Mouse (Mus musculus): ENCODE measurements at regions not wholly inside any gene's neighbourhood (a gene's known extent, or its start where the extent isn't known, plus 50 kb on each side); places are given as distances from the start of the nearest gene placed in this dataset.

DNA sequence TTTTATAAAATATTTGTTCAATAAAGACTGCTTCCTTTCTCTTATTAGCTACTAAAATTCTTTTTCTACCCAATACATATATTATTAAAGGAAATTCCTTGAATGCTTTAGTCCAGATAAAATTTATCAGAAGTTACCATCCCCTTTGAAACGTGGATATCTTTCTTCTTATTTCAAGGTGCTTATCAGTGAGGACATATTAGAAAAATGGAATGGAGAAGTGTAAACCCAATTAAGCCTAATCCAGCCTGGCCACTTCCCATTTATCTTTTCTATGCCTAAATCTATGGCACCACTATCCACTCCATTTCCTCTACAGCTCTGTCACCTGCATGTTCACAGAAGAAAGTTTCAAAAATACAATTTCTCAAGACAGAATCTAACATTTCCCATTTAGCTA lies 568.5 kb upstream of the Vstm2a start (continued):
- no peak for TF ChIP-seq POLR2AphosphoS2 (IDR thresholded peaks at IDR 0.05; ENCODE audit: low read length)
- TF ChIP-seq MAZ (IDR thresholded peaks at IDR 0.05; ENCODE audit: low read depth, low read length), result no peak
- TF ChIP-seq KAT2A (conservative IDR thresholded peaks at IDR 0.05; ENCODE audit: low read depth, low read length), result peak; percentile 39
- TF ChIP-seq MAFK (IDR thresholded peaks at IDR 0.05; ENCODE audit: borderline replicate concordance, low read depth, low read length), result peak; percentile 75; the same call in 1 of the 2 replicates
- peak; percentile 100 for TF ChIP-seq GATA1 (IDR thresholded peaks at IDR 0.05; ENCODE audit: low read depth, low read length)
- no peak for TF ChIP-seq UBTF (IDR thresholded peaks at IDR 0.05; ENCODE audit: borderline replicate concordance, insufficient read depth, low read depth, low read length)
- TF ChIP-seq TCF12 (IDR thresholded peaks at IDR 0.05; ENCODE audit: low read depth, low read length), result peak; percentile 100
- no peak for TF ChIP-seq TBP (IDR thresholded peaks at IDR 0.05; ENCODE audit: low read depth, low read length)
- peak; percentile 3; the same call in 1 of the 2 replicates for TF ChIP-seq SMC3 (IDR thresholded peaks at IDR 0.05; ENCODE audit: low read depth, low read length)
- no peak; the same call in 1 of the 2 replicates for TF ChIP-seq ZC3H11A (IDR thresholded peaks at IDR 0.05; ENCODE audit: low read depth, low read length)

DNA sequence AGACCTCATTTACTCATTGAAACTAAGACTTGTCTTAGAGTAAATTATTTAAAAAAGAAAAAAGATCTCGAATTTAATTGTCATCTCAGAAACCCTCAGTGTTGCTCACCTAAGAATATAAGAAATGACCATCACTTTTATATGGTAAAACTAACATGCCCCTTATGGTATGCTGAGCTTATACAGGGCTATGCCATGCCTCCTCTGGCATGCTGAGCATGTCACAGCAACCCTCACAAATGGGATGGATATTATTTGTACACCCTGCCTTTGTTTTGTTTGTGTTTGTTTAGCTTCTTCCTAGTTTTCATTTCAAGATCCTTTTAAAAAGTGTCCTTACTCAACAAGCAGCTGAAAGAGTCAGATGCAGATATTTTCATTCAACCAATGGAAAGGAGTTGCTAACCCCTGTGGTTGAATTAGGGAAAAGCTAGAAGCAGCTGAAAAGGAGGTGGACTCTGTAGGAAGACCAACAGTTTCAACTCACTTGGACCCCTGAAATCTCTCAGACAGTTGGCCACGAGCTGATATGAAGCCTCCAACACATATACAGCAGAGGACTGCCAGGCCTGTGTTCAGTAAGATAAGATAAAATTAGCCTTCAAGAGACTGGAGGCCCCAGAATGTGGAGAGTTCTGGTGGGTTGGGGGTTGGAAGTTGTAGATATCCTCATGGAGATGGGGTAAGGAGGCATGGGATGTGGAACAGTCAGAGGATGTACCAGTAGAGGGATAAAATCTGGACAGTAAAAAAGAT lies 559.3 kb upstream of the Vstm2a start:
- peak overlapping the region in 1 of 2 experiments; percentile 27; a peak in 3 of 4 replicates for H3K4me3 ChIP-seq (ENCODE audit: control insufficient read depth in 1 of 2, insufficient read depth in 1 of 2, low read depth in 2 of 2, low read length in 2 of 2)
- H3K27me3 ChIP-seq (ENCODE audit: control insufficient read depth in 1 of 2, insufficient read depth in 2 of 2, low read length in 2 of 2), result no peaks in the 10 kb centered on the region
- H3K4me1 ChIP-seq (ENCODE audit: control insufficient read depth in 1 of 2, insufficient read depth in 2 of 2, low read length in 2 of 2), result peaks cover 7 to 22% of the 10 kb centered on the region in 2 experiments
- peak; percentile 78 for DNase-seq (ENCODE audit: low read depth, low spot score)
- no peaks in the 10 kb centered on the region for H3K79me2 ChIP-seq (ENCODE audit: control insufficient read depth, insufficient read depth, low read length, poor library complexity)
- H3K36me3 ChIP-seq (ENCODE audit: control insufficient read depth in 1 of 2, insufficient read depth in 2 of 2, low read length in 2 of 2), result peaks cover 0 to 19% of the 10 kb centered on the region in 2 experiments; a peak in 2 of 4 replicates
- 0 out of 2 replicates have a peak, but pooled peaks have one; percentile 8 for TF ChIP-seq MAX (IDR thresholded peaks at IDR 0.05; ENCODE audit: low read length)
- peak; percentile 91 for TF ChIP-seq RCOR1 (IDR thresholded peaks at IDR 0.05; ENCODE audit: low read depth, low read length)
- peak; percentile 97 for TF ChIP-seq GATA1 (IDR thresholded peaks at IDR 0.05; ENCODE audit: low read depth, low read length)
- no peak for TF ChIP-seq E2F4 (IDR thresholded peaks at IDR 0.05; ENCODE audit: borderline replicate concordance, low read depth, low read length)
- TF ChIP-seq ZC3H11A (IDR thresholded peaks at IDR 0.05; ENCODE audit: low read depth, low read length), result peak; percentile 12; the same call in 1 of the 2 replicates
- TF ChIP-seq MYB (IDR thresholded peaks at IDR 0.05; ENCODE audit: low read depth, low read length), result peak; percentile 90
- peak; percentile 48; the same call in 1 of the 2 replicates for TF ChIP-seq TBP (IDR thresholded peaks at IDR 0.05; ENCODE audit: low read depth, low read length)
- TF ChIP-seq NELFE (IDR thresholded peaks at IDR 0.05; ENCODE audit: low read depth, low read length), result no peak
- TF ChIP-seq SIN3A (IDR thresholded peaks at IDR 0.05; ENCODE audit: low read length), result peak; percentile 55; the same call in 1 of the 2 replicates
- TF ChIP-seq UBTF (IDR thresholded peaks at IDR 0.05; ENCODE audit: borderline replicate concordance, insufficient read depth, low read depth, low read length), result 0 out of 2 replicates have a peak, but pooled peaks have one; percentile 71
- 0 out of 2 replicates have a peak, but pooled peaks have one; percentile 75 for TF ChIP-seq MEF2A (IDR thresholded peaks at IDR 0.05; ENCODE audit: extremely low read depth, insufficient replicate concordance, low read depth, low read length, poor library complexity, severe bottlenecking)
- 0 out of 2 replicates have a peak, but pooled peaks have one; percentile 17 for TF ChIP-seq ELF1 (IDR thresholded peaks at IDR 0.05; ENCODE audit: low read depth, low read length)
- peak; percentile 50; the same call in 1 of the 2 replicates for TF ChIP-seq CHD2 (IDR thresholded peaks at IDR 0.05; ENCODE audit: low read length)
- peak; percentile 97 to 98 for TF ChIP-seq EP300 (IDR thresholded peaks at IDR 0.05; ENCODE audit: low read depth in 1 of 2, low read length in 2 of 2)
- TF ChIP-seq POLR2AphosphoS5 (IDR thresholded peaks at IDR 0.05; ENCODE audit: borderline replicate concordance, low read depth, low read length), result no peak
- TF ChIP-seq NRF1 (IDR thresholded peaks at IDR 0.05; ENCODE audit: insufficient read depth, low read depth, low read length, poor library complexity, severe bottlenecking), result no peak
- peak; percentile 84 for TF ChIP-seq TAL1 (IDR thresholded peaks at IDR 0.05; ENCODE audit: low read length)
- peak; percentile 82 for TF ChIP-seq MAZ (IDR thresholded peaks at IDR 0.05; ENCODE audit: low read depth, low read length)
- TF ChIP-seq ETS1 (IDR thresholded peaks at IDR 0.05; ENCODE audit: low read depth, low read length), result peak; percentile 84
- no peak; the same call in 1 of the 2 replicates for TF ChIP-seq MAFK (IDR thresholded peaks at IDR 0.05; ENCODE audit: borderline replicate concordance, low read depth, low read length)
- peak; percentile 98 for TF ChIP-seq TCF12 (IDR thresholded peaks at IDR 0.05; ENCODE audit: low read depth, low read length)
- no peak for TF ChIP-seq USF1 (IDR thresholded peaks at IDR 0.05; ENCODE audit: low read depth, low read length)
- peak; percentile 16; the same call in 1 of the 2 replicates for TF ChIP-seq BHLHE40 (IDR thresholded peaks at IDR 0.05; ENCODE audit: borderline replicate concordance, low read depth, low read length)
- no peak for TF ChIP-seq JUND (IDR thresholded peaks at IDR 0.05; ENCODE audit: low read depth, low read length)
- TF ChIP-seq ZNF384 (IDR thresholded peaks at IDR 0.05; ENCODE audit: low read depth, low read length), result 0 out of 2 replicates have a peak, but pooled peaks have one; percentile 38
- peak overlapping the region; percentile 88 for H3K27ac ChIP-seq (ENCODE audit: control insufficient read depth, low read depth, low read length)
- no peaks in the 10 kb centered on the region for H3K9me3 ChIP-seq (replicated peaks; ENCODE audit: insufficient read depth, low read length)
- peak overlapping the region; percentile 31; the same call in 1 of the 2 replicates for H3K9ac ChIP-seq (ENCODE audit: control insufficient read depth, low read depth, low read length, poor library complexity, severe bottlenecking)
